Mouse (Mus musculus): ENCODE data around the gene Sgsh. TPM values are rescaled to one million over a fixed set of nuclear protein-coding genes. Genes with fewer than 3 reads are reported as not detected.

Sgsh gene
- 1.9 and 2.3 TPM in 2 replicates for polyA plus RNA-seq (2015; fragmentation: Nextera tagmentation; extraction: Ambion mirVana)

DNA sequence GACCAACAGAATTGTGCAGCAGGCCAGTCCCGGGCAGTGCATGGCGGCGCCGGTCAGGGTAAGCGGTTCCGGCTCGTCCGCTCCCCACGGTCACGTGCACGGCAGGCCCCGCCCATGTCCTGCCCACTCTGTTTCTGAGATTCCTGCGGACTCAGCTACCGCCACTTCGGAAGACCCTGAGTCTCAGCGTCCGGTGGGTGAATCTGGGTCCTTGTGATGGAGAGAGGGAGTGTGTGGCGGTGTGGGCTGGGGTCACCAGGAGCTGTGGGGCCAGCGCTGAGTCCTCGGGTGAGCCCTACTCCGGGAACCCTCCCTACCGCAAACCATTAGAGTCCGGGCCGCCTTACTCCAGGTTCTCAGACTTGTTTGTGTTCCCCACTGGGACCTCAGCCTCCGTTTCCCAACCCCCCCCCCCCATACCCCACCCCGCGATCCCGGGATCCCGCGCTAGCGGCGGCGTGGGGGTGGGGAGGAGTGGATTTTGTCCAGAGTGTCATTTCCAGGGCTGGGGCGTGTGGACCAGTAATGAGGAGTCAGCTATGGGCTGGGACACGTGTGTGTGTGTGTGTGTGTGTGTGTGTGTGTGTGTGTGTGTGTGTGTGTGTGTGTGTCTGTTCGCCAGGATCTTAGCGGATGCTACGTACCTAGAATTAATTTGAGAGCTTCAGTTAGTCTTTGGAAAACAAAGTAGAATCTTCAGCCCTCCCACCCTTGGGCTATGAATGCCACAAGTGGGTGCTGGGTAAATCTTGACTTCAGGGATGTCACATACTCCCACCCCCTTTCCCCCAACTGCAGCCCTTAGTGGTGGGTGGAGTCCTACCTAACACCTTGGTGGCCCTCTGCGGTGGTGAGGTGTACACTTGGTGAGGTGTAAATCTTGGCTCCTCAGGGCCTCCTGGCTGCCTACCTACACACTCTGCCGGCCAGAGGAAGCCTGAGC is at the start of gene Sgsh, which contains the start of gene Slc26a11:
Gene Sgsh, minus strand, starts transcription at position 94 of the 943 bp plus-strand sequence.
Gene Slc26a11, plus strand, starts transcription at position 115 of the 943 bp plus-strand sequence.
- peak within 1 kb of the TSS; percentile 93 for H3K4me2 ChIP-seq
- peak; percentile 83 for ATAC-seq (ENCODE audit: insufficient read depth)
- no peaks in the 10 kb centered on the region for H3K9me3 ChIP-seq (replicated peaks)
- peaks cover 25% of the 10 kb centered on the region for H3K4me1 ChIP-seq (replicated peaks)
- peaks cover 6% of the 10 kb centered on the region; the same call in 1 of the 2 replicates for H3K27me3 ChIP-seq
- H3K9ac ChIP-seq = peak within 1 kb of the TSS; percentile 61
- H3K27ac ChIP-seq (replicated peaks) = peak within 1 kb of the TSS; percentile 78
- no peaks in the 10 kb centered on the region for H3K36me3 ChIP-seq (replicated peaks)
- WGBS (ENCODE audit: insufficient replicate concordance) = 3% methylated on average over 39 of the region's 40 CpGs
- H3K4me3 ChIP-seq (replicated peaks) = peak within 1 kb of the TSS; percentile 70

DNA sequence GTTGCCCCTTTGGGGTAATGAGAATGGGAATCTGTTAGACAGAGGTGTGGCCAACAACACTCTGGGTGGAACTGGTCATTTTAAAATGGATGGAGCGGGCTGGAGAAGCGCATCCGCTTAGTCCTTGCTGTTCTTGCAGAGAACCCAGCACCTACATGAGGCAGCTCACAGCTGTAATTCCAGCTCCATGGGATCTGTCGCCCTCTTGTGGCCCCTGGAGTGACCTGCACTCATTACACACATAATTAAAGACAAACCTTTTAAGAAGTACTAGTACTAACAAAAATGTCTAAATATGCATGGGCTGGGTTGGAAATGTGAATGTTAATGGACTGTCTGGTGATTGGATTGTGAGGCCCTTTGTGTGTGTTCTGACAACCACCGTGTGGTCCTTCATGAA is 49.3 kb upstream of the Sgsh start:
- 59% methylated on average over 5 of the region's 5 CpGs for WGBS (ENCODE audit: insufficient replicate concordance)
- no peaks in the 10 kb centered on the region for H3K9me3 ChIP-seq (replicated peaks)
- H3K4me1 ChIP-seq (replicated peaks) = no peaks in the 10 kb centered on the region
- no peak for ATAC-seq (ENCODE audit: insufficient read depth)
- H3K9ac ChIP-seq = no peak overlapping the region
- peaks cover 62% of the 10 kb centered on the region for H3K36me3 ChIP-seq (replicated peaks)
- no peak overlapping the region for H3K4me2 ChIP-seq
- no peaks in the 10 kb centered on the region for H3K27me3 ChIP-seq
- H3K4me3 ChIP-seq (replicated peaks) = no peak overlapping the region
- H3K27ac ChIP-seq (replicated peaks) = no peak overlapping the region

DNA sequence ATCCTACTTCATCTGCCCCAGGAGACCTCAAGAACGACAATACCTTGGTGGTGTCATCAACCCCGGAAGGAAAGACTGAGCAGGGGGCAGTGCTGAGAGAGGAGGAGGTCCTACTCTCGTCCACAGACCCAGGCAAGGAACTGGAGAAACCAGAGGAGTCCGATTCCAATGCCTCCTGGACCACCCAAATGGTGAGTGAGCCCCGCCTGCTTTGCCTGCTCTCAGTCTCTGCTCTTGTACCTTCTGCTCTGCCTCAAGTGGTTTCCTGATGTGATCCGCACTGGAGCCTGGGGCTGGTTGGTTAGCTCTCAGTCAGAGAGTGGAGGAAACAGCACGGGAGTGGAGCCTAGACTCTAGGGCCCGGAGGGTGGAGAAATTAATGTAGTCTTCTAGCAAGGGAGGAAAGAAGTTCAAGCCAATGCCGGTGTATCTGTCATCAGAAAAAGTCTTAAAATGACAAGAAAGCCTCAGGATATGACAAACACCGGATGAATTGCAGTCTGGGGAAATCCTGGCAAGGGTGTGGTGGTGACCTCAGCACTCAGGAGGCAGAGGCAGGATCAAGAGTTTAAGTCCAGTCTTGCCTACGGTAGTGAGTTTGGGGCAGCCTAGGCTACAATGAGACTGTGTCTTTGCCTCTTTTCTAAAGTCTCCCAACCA is 47.3 kb upstream of the Sgsh start:
- ATAC-seq (ENCODE audit: insufficient read depth) = no peak

DNA sequence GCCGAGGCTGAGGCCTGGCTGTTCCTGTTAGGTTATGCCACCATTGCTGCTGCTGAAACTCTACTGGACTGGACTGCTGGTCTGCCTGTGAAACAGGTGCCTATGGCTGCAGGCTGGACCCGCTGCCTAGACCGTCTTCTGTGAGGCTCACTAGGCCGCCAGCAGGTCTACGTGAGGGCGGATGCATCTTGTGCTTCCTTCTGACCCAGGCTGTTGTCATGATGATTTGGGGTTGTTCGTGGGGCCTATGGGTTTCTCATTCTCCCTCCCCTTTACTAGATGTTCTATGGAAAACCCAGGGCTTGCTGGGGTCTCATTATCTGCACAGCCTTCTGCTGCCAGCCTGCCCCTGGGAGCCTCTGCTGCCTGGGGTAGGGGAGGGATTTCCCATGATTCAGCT is 41.1 kb upstream of the Sgsh start:
- H3K4me3 ChIP-seq (replicated peaks) = no peak overlapping the region
- peaks cover 44% of the 10 kb centered on the region for H3K4me1 ChIP-seq (replicated peaks)
- H3K36me3 ChIP-seq (replicated peaks) = peaks cover 6% of the 10 kb centered on the region; the same call in 1 of the 2 replicates
- H3K9ac ChIP-seq = no peak overlapping the region
- H3K9me3 ChIP-seq (replicated peaks) = no peaks in the 10 kb centered on the region
- H3K27me3 ChIP-seq = no peaks in the 10 kb centered on the region
- no peak for ATAC-seq (ENCODE audit: insufficient read depth)
- no peak overlapping the region for H3K27ac ChIP-seq (replicated peaks)
- 64% methylated on average over 7 of the region's 7 CpGs for WGBS (ENCODE audit: insufficient replicate concordance)
- no peak overlapping the region for H3K4me2 ChIP-seq

More for the DNA sequence above, 47.3 kb upstream of the Sgsh start:
- Histone ChIP-seq H3K27me3 (no peaks in the 10 kb centered on the region), H3K4me3 (replicated peaks) (no peak overlapping the region), H3K9me3 (replicated peaks) (no peaks in the 10 kb centered on the region), H3K27ac (replicated peaks) (no peak overlapping the region), H3K9ac (no peak overlapping the region), H3K4me2 (no peak overlapping the region), H3K4me1 (replicated peaks) (no peaks in the 10 kb centered on the region), H3K36me3 (replicated peaks) (peaks cover 45% of the 10 kb centered on the region)
- whole genome bisulfite sequencing (ENCODE audit: insufficient replicate concordance) = 55% methylated on average over 11 of the region's 11 CpGs

DNA sequence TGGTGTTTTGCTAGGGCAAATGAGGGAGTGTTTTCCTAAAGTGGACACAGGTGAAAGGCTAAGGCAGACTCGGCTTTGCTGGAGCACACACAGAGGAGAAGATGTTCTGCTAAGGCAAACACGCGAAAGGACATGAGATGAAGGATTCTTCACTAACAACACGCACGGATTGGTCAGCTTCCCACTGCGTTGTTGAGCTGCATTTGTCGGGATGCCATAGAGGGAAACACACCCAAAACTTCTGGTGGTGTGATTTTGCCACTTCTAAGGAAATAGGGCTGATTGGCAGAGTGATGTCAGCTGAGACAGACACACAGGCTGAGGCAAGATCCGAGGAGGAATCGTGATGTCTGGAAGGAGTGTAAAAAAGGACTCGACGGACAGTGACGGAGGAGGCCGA is 40.6 kb upstream of the Sgsh start:
- Histone ChIP-seq H3K27ac (replicated peaks) (no peak overlapping the region), H3K4me3 (replicated peaks) (no peak overlapping the region), H3K9me3 (replicated peaks) (no peaks in the 10 kb centered on the region), H3K9ac (no peak overlapping the region), H3K4me2 (no peak overlapping the region), H3K36me3 (replicated peaks) (peaks cover 6% of the 10 kb centered on the region; the same call in 1 of the 2 replicates), H3K4me1 (replicated peaks) (peaks cover 49% of the 10 kb centered on the region), H3K27me3 (peaks cover 1% of the 10 kb centered on the region; the same call in 1 of the 2 replicates)
- WGBS (ENCODE audit: insufficient replicate concordance) = 63% methylated on average over 13 of the region's 13 CpGs
- ATAC-seq (ENCODE audit: insufficient read depth) = no peak

DNA sequence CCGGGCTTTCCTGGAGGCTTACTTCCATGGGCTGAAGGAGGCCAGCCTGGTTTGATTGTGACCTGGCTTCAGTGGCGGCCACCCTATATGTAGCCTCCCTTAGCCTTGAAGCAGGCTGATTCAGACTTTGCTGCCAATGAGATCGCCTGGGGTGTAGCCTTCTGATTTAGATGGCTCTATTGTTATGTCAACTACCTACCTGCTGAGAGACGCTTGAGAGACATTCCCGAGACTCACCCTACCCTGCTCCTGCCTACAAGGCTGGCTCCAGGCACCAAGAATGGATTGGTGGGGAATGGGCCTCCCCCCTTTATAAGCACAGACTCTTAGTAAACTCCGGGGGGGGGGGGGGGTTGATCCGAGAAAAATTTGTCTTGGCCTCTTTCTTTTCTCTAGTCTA is 40.1 kb upstream of the Sgsh start:
- Histone ChIP-seq H3K27me3 (peaks cover 7% of the 10 kb centered on the region), H3K4me2 (peak overlapping the region; percentile 13; the same call in 1 of the 2 replicates), H3K9ac (no peak overlapping the region), H3K9me3 (replicated peaks) (no peaks in the 10 kb centered on the region), H3K27ac (replicated peaks) (no peak overlapping the region), H3K4me1 (replicated peaks) (peaks cover 53% of the 10 kb centered on the region), H3K4me3 (replicated peaks) (no peak overlapping the region), H3K36me3 (replicated peaks) (peaks cover 6% of the 10 kb centered on the region; the same call in 1 of the 2 replicates)
- no peak for ATAC-seq (ENCODE audit: insufficient read depth)
- WGBS (ENCODE audit: insufficient replicate concordance) = 65% methylated on average over 7 of the region's 7 CpGs

DNA sequence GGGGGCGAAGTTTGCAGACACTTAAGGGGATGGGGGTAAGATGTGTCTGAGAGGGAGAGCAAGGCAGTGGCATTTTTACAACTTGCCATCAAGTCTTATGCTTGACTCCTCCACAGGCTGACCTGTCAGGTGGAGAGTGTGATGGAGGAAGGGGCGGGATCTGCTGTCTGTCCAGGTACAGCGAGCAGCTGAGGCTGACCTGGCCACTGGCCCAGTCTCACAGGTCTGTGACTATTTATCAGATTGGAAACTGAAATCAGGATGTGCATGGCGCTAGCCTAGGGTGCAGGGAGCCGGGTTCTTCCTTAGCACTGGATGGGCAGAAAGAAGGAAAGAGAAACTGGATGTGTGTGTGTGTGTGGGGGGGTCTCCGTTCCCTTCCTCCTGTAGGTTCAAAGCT is 38.9 kb upstream of the Sgsh start:
- Histone ChIP-seq H3K4me2 (peak overlapping the region; percentile 97), H3K4me3 (replicated peaks) (peak overlapping the region; percentile 80), H3K4me1 (replicated peaks) (peaks cover 62% of the 10 kb centered on the region), H3K27ac (replicated peaks) (no peak overlapping the region), H3K36me3 (replicated peaks) (peaks cover 6% of the 10 kb centered on the region; the same call in 1 of the 2 replicates), H3K9me3 (replicated peaks) (no peaks in the 10 kb centered on the region), H3K9ac (no peak overlapping the region), H3K27me3 (peaks cover 18% of the 10 kb centered on the region)
- ATAC-seq (ENCODE audit: insufficient read depth) = no peak
- 62% methylated on average over 6 of the region's 6 CpGs for WGBS (ENCODE audit: insufficient replicate concordance)

DNA sequence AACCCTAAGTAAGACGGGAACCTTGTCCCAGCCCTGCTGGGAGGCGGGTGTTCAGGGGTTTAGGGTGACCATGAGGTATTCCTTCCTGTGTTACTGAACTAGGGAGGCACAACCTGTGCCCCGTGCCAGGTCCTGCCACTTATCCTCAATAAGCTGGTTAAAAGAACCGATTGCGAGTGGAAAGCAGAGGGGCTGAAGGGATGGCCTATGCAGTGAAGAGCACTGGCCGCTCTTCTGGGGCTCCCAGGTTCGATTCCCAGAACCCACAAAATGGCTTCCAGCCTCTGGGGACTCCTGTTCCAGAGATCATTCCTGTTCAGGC is 38.1 kb upstream of the Sgsh start:
- WGBS (ENCODE audit: insufficient replicate concordance) = 16% methylated on average over 7 of the region's 7 CpGs
- H3K27ac ChIP-seq (replicated peaks) = peak overlapping the region; percentile 72
- H3K4me3 ChIP-seq (replicated peaks) = peak overlapping the region; percentile 80
- ATAC-seq (ENCODE audit: insufficient read depth) = no peak
- peaks cover 26% of the 10 kb centered on the region for H3K27me3 ChIP-seq
- H3K4me2 ChIP-seq = peak overlapping the region; percentile 97
- peak overlapping the region; percentile 62 for H3K9ac ChIP-seq
- H3K36me3 ChIP-seq (replicated peaks) = peaks cover 6% of the 10 kb centered on the region; the same call in 1 of the 2 replicates
- peaks cover 62% of the 10 kb centered on the region for H3K4me1 ChIP-seq (replicated peaks)
- no peaks in the 10 kb centered on the region for H3K9me3 ChIP-seq (replicated peaks)

DNA sequence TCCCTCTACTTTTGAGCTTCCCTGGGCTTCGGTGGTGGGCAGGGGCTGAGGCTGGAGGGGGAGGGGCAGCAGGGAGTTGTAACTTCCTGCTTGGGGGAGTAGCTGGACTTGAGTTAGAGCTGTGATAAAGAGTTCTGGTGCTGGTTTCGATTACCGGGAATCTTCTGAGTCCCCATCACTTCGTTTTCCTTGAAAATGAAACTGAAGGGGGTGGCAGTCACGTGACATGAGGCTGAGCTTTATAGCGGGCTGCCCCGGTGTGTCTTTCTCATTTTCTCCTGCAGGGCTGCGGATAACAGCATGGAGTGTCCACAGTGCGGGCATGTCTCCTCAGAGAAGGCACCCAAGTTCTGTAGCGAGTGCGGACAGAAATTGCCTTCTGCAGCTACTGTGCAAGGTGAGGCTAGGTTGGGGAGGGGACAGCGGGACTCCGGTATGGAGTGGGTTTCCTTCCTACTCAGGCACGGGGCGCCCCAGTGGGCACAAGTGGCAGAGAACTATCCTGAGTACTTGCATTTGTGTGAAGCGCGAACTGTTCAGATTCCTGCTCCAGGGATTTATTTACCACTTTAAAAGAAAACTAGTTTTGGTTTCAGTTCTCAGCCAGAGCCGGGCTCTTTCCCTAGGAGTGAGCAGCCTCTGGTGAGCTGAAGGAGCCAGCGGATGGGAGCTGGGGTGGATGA is 37.6 kb upstream of the Sgsh start, which contains the start of gene Rnf213:
Gene Rnf213, plus strand, starts transcription at position 301 of the 683 bp plus-strand sequence.
- Histone ChIP-seq H3K9me3 (replicated peaks) (no peaks in the 10 kb centered on the region), H3K27ac (replicated peaks) (peak within 1 kb of the TSS; percentile 72), H3K4me2 (peak within 1 kb of the TSS; percentile 97), H3K4me1 (replicated peaks) (peaks cover 63% of the 10 kb centered on the region), H3K36me3 (replicated peaks) (peaks cover 6% of the 10 kb centered on the region; the same call in 1 of the 2 replicates), H3K4me3 (replicated peaks) (peak within 1 kb of the TSS; percentile 80), H3K27me3 (peaks cover 31% of the 10 kb centered on the region), H3K9ac (peak within 1 kb of the TSS; percentile 62)
- peak; percentile 47 for ATAC-seq (ENCODE audit: insufficient read depth)
- under 1% methylated on average over 19 of the region's 19 CpGs for WGBS (ENCODE audit: insufficient replicate concordance)

DNA sequence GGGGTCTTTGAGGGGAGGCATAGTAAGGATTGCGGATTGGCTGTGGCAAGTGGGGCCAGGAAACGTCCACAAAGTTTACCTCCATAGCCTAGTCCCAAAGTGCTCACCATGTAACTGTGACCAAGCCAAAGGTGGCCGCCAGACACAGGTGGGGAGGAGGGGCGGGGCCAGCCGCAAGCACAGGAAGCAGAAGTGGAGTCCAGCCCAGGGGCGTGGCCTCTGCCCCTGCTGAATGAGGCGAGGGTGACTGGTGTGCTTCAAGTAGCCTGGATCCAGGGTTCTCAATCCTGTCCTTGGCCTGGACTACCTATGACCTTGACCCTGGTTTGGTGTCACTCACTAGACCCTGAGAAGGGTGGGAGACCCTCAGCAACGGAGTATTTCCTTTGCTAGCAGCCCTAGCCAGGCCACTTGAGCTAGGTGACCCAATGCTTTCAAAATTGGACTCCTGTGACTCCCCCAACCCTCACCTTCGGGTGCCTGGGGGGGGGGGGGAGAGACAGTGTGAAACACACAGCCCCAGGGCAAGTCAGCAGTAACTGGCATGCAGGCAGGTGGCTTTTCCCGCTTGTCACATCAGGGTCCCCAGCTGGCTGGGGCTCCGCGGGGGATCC is 36.8 kb upstream of the Sgsh start:
- peaks cover 36% of the 10 kb centered on the region for H3K27me3 ChIP-seq
- H3K9me3 ChIP-seq (replicated peaks) = no peaks in the 10 kb centered on the region
- H3K4me2 ChIP-seq = peak overlapping the region; percentile 97
- H3K4me3 ChIP-seq (replicated peaks) = peak overlapping the region; percentile 80
- WGBS (ENCODE audit: insufficient replicate concordance) = 6% methylated on average over 12 of the region's 12 CpGs
- H3K27ac ChIP-seq (replicated peaks) = peak overlapping the region; percentile 72
- peak overlapping the region; percentile 62 for H3K9ac ChIP-seq
- peaks cover 70% of the 10 kb centered on the region for H3K4me1 ChIP-seq (replicated peaks)
- ATAC-seq (ENCODE audit: insufficient read depth) = peak; percentile 71
- H3K36me3 ChIP-seq (replicated peaks) = peaks cover 6% of the 10 kb centered on the region; the same call in 1 of the 2 replicates

Measured in liver, embryonic 15.5 days (tissue).